ENCODE assay signal across 25 mouse cellular contexts in genomic region chr13:64493586-64493985, GRCm38 (mm10). TPM values are rescaled to one million over a fixed set of nuclear protein-coding genes. Genes with fewer than 3 reads are reported as not detected.
DNase-seq lines count a peak whose midpoint lies in the region; ATAC-seq and TF ChIP-seq lines count a peak whose summit lies in the region.
"Had no signal": no experiment of that assay in that cellular context is flagged by ENCODE, and none has a peak within 500 bp of the region (broad histone marks: within the 10 kb centered on the region; RNA-seq: fewer than 3 reads in every experiment).

No protein-coding gene starts in this region.

- peak; percentile 12 for DNase-seq in embryonic facial prominence, embryonic 14.5 days (ENCODE audit: low spot score)
- no peak for DNase-seq in embryonic facial prominence, embryonic 10.5 days (ENCODE audit: low spot score)
- DNase-seq in retina, postnatal 1 day: peak; percentile 88
- DNase-seq in retina, embryonic 14.5 days (ENCODE audit: low spot score): no peak
- peak; percentile 80 for DNase-seq in Muller cell, postnatal 12 days (ENCODE audit: inconsistent ontology term)
- DNase-seq in brain, embryonic 14.5 days (ENCODE audit: low read depth): peak; percentile 1
- DNase-seq in hindbrain, embryonic 10.5 days (ENCODE audit: low spot score): no peak
- DNase-seq in kidney, adult 8-10 months: no peak
- DNase-seq: adrenal gland, adult 2 months; adrenal gland, adult 8-10 months; adrenal gland, postnatal 10 days; adrenal gland, postnatal 14 days; adrenal gland, postnatal 25 days; adrenal gland, postnatal 36 days; B cell, adult 2 months; cerebellum, adult 11 months; cerebellum, adult 11-12 months; cerebellum, adult 18-20 months; cerebellum, adult 2 months had no signal

- no peaks in the 10 kb centered on the region for H3K36me3 ChIP-seq in embryonic facial prominence, embryonic 14.5 days (ENCODE audit: control insufficient read depth, insufficient read depth, low read length)
- H3K36me3 ChIP-seq in embryonic facial prominence, embryonic 10.5 days (replicated peaks): no peaks in the 10 kb centered on the region
- H3K36me3 ChIP-seq in hindbrain, embryonic 10.5 days: no peaks in the 10 kb centered on the region
- H3K36me3 ChIP-seq: G1E had no signal

- 49% methylated on average over 5 of the region's 5 CpGs for WGBS in embryonic facial prominence, embryonic 14.5 days
- WGBS in embryonic facial prominence, embryonic 10.5 days: 66% methylated on average over 5 of the region's 5 CpGs
- 81% methylated on average over 5 of the region's 5 CpGs for WGBS in hindbrain, embryonic 10.5 days

- no peaks in the 10 kb centered on the region for H3K27me3 ChIP-seq in embryonic facial prominence, embryonic 14.5 days (replicated peaks; ENCODE audit: control insufficient read depth, insufficient read depth, low read length)
- H3K27me3 ChIP-seq in embryonic facial prominence, embryonic 10.5 days (replicated peaks; ENCODE audit: low read depth, poor library complexity, severe bottlenecking): no peaks in the 10 kb centered on the region
- no peaks in the 10 kb centered on the region for H3K27me3 ChIP-seq in hindbrain, embryonic 10.5 days (ENCODE audit: insufficient read depth, poor library complexity, severe bottlenecking)
- H3K27me3 ChIP-seq: CH12.LX, Patski had no signal

- no peaks in the 10 kb centered on the region for H3K9me3 ChIP-seq in embryonic facial prominence, embryonic 14.5 days (ENCODE audit: control insufficient read depth, low read length)
- H3K9me3 ChIP-seq in embryonic facial prominence, embryonic 10.5 days: no peaks in the 10 kb centered on the region
- no peaks in the 10 kb centered on the region for H3K9me3 ChIP-seq in hindbrain, embryonic 10.5 days
- H3K9me3 ChIP-seq: G1E had no signal

- TF ChIP-seq CTCF in brain, embryonic 14.5 days (IDR thresholded peaks at IDR 0.05; ENCODE audit: borderline replicate concordance, extremely low read depth, insufficient read depth, insufficient read length): no peak

- H3K27ac ChIP-seq in embryonic facial prominence, embryonic 14.5 days (replicated peaks; ENCODE audit: low read depth, low read length): no peak overlapping the region
- no peak overlapping the region for H3K27ac ChIP-seq in embryonic facial prominence, embryonic 10.5 days (replicated peaks)
- H3K27ac ChIP-seq in hindbrain, embryonic 10.5 days: no peak overlapping the region

- no peak overlapping the region for H3K4me3 ChIP-seq in embryonic facial prominence, embryonic 14.5 days (ENCODE audit: low read depth, low read length)
- no peak overlapping the region for H3K4me3 ChIP-seq in embryonic facial prominence, embryonic 10.5 days
- H3K4me3 ChIP-seq in hindbrain, embryonic 10.5 days: no peak overlapping the region

- ATAC-seq in embryonic facial prominence, embryonic 14.5 days (ENCODE audit: low read depth): no peak
- ATAC-seq: activated CD4-positive, CD25-positive, alpha-beta regulatory T cell, adult 4 months; CD4-positive, CD25-positive, alpha-beta regulatory T cell, adult 4 months; Patski had no signal

- no peaks in the 10 kb centered on the region for H3K4me1 ChIP-seq in embryonic facial prominence, embryonic 14.5 days (ENCODE audit: control insufficient read depth, insufficient read depth, low read length)
- H3K4me1 ChIP-seq in embryonic facial prominence, embryonic 10.5 days: no peaks in the 10 kb centered on the region
- H3K4me1 ChIP-seq in hindbrain, embryonic 10.5 days (replicated peaks): no peaks in the 10 kb centered on the region

- no peak overlapping the region for H3K4me2 ChIP-seq in embryonic facial prominence, embryonic 14.5 days (ENCODE audit: low read depth, low read length)

- TF ChIP-seq POLR2A in brain, embryonic 14.5 days (IDR thresholded peaks at IDR 0.05; ENCODE audit: borderline replicate concordance, extremely low read depth, insufficient read depth, insufficient read length, poor library complexity, severe bottlenecking): no peak

- H3K9ac ChIP-seq in embryonic facial prominence, embryonic 14.5 days (ENCODE audit: low read depth, low read length): no peak overlapping the region

RNA-seq across cellular contexts. Expression of gene Fam240b, which starts 4.0 kb away (rescaled TPM):
- not detected in 2 replicates for polyA plus RNA-seq in embryonic facial prominence, embryonic 14.5 days (2014; fragmentation: Nextera tagmentation; extraction: Ambion mirVana)
- not detected in 2 replicates for polyA plus RNA-seq in embryonic facial prominence, embryonic 10.5 days (2016; fragmentation: Nextera tagmentation; extraction: Ambion mirVana)
- not detected in 2 replicates for polyA plus RNA-seq in brain, embryonic 14.5 days (2012; rRNA removed)
- polyA plus RNA-seq in hindbrain, embryonic 10.5 days (2016; fragmentation: Nextera tagmentation; extraction: Ambion mirVana): not detected in 2 replicates
- polyA plus RNA-seq: activated CD4-positive, CD25-positive, alpha-beta regulatory T cell, adult 4 months; adrenal gland, adult 2 months; C2C12; CD4-positive, CD25-positive, alpha-beta regulatory T cell, adult 4 months; cerebellum, adult 2 months; G1E; Patski had no signal

Comparison
In these comparisons a context has a peak if more than half of its experiments do, and no peak if none do; other contexts are left out.
1. DNase-seq: peak in embryonic facial prominence, embryonic 14.5 days (single experiment), retina, postnatal 1 day (single experiment), Muller cell, postnatal 12 days (single experiment) and brain, embryonic 14.5 days (single experiment); none in embryonic facial prominence, embryonic 10.5 days (single experiment), retina, embryonic 14.5 days (single experiment), hindbrain, embryonic 10.5 days (single experiment) and kidney, adult 8-10 months (0 of 2).